Mouse (Mus musculus): ENCODE results near the gene Rorc.

Rorc gene

GRCm38 (mm10) chr3:94404366-94405054, 31.9 kb downstream of the Rorc start:
- in situ Hi-C loops (cut with MboI; ENCODE audit: unreplicated experiment in 2 of 2), result no loop called here

GRCm38 (mm10) chr3:94405561-94405960, 33.0 kb downstream of the Rorc start:
- in situ Hi-C loops (cut with MboI; ENCODE audit: unreplicated experiment in 2 of 2), result no loop called here

GRCm38 (mm10) chr3:94412530-94412929, 39.9 kb downstream of the Rorc start:
- in situ Hi-C loops (cut with MboI; ENCODE audit: unreplicated experiment in 2 of 2), result no loop called here

GRCm38 (mm10) chr3:94413031-94413679, 40.6 kb downstream of the Rorc start, which contains the start of gene Tdrkh:
Tdrkh (plus strand) TSS chr3:94413273.
- in situ Hi-C loops (cut with MboI; ENCODE audit: unreplicated experiment in 2 of 2), result no loop called here

GRCm38 (mm10) chr3:94430980-94431379, 58.4 kb downstream of the Rorc start:
- in situ Hi-C loops (cut with MboI; ENCODE audit: unreplicated experiment in 2 of 2), result no loop called here

- in situ Hi-C loops (cut with MboI; ENCODE audit: unreplicated experiment in 2 of 2), result no loop called here
Measured at GRCm38 (mm10) chr3:94434305-94434704, 61.7 kb downstream of the Rorc start.

GRCm38 (mm10) chr3:94436420-94436819, 63.8 kb downstream of the Rorc start:
- in situ Hi-C loops (cut with MboI; ENCODE audit: unreplicated experiment in 2 of 2), result no loop called here

- in situ Hi-C loops (cut with MboI; ENCODE audit: unreplicated experiment in 2 of 2), result no loop called here
Measured at GRCm38 (mm10) chr3:94441182-94441581, 68.6 kb downstream of the Rorc start.

- in situ Hi-C loops (cut with MboI; ENCODE audit: unreplicated experiment in 2 of 2), result no loop called here
Measured at GRCm38 (mm10) chr3:94442951-94443596, 70.5 kb downstream of the Rorc start, which contains the start of gene Mrpl9. Mrpl9 (plus strand) TSS chr3:94443318.

GRCm38 (mm10) chr3:94443597-94443964, 71.0 kb downstream of the Rorc start, which contains the start of gene Oaz3:
Oaz3 (minus strand) TSS chr3:94443915.
- in situ Hi-C loops (cut with MboI; ENCODE audit: unreplicated experiment in 2 of 2), result no loop called here
